8 mouse cellular contexts compared by ENCODE assay signal in genomic region chr7:128392071-128392971, GRCm38 (mm10). TPM values are rescaled to one million over a fixed set of nuclear protein-coding genes. Genes with fewer than 3 reads are reported as not detected.
DNase-seq lines count a peak whose midpoint lies in the region; TF ChIP-seq lines count a peak whose summit lies in the region.

No protein-coding gene starts in this region.

- no peak overlapping the region for H3K4me3 ChIP-seq in olfactory bulb, adult 2 months (ENCODE audit: insufficient read depth, low read depth, low read length)

- H3K4me1 ChIP-seq in olfactory bulb, adult 2 months (ENCODE audit: control insufficient read depth, insufficient read depth, low read length): peaks cover 11% of the 10 kb centered on the region; the same call in 1 of the 2 replicates

- DNase-seq in right cerebral cortex, postnatal 25 days: peak; percentile 16
- DNase-seq in right cerebral cortex, adult 2 months (ENCODE audit: low spot score in 2 of 2): no peak
- peak; percentile 98 for DNase-seq in heart, adult 11 months
- peak; percentile 56 for DNase-seq in liver
- no peak for DNase-seq in retina, postnatal 1 day
- DNase-seq in ovary, postnatal 36 days (ENCODE audit: low spot score): no peak
- no peak for DNase-seq in cerebellum, postnatal 4 days (ENCODE audit: low spot score in 2 of 2)

- peak overlapping the region; percentile 37; the same call in 1 of the 2 replicates for H3K27ac ChIP-seq in olfactory bulb, adult 2 months (ENCODE audit: insufficient read depth, low read depth, low read length)

- TF ChIP-seq POLR2A in olfactory bulb, adult 2 months (IDR thresholded peaks at IDR 0.05; ENCODE audit: insufficient read depth, low read depth, low read length): no peak

- 87% methylated on average over 18 of the region's 18 CpGs for WGBS in olfactory bulb, adult 2 months

- no peak for TF ChIP-seq CTCF in olfactory bulb, adult 2 months (IDR thresholded peaks at IDR 0.05; ENCODE audit: insufficient read depth, low read depth, low read length)

RNA-seq across cellular contexts. Expression of gene Rgs10, which starts 26.2 kb away (rescaled TPM):
- polyA plus RNA-seq in olfactory bulb, adult 2 months (2012; ENCODE audit: insufficient read depth, insufficient read length, low replicate concordance, missing spikeins): not detected in 2 replicates

Comparison
In these comparisons a context has a peak if more than half of its experiments do, and no peak if none do; other contexts are left out.
1. DNase-seq: peak in right cerebral cortex, postnatal 25 days (single experiment), heart, adult 11 months (single experiment) and liver (single experiment); none in right cerebral cortex, adult 2 months (0 of 2), retina, postnatal 1 day (single experiment), ovary, postnatal 36 days (single experiment) and cerebellum, postnatal 4 days (0 of 2).